8 mouse cellular contexts compared by ENCODE assay signal in the genomic region with DNA sequence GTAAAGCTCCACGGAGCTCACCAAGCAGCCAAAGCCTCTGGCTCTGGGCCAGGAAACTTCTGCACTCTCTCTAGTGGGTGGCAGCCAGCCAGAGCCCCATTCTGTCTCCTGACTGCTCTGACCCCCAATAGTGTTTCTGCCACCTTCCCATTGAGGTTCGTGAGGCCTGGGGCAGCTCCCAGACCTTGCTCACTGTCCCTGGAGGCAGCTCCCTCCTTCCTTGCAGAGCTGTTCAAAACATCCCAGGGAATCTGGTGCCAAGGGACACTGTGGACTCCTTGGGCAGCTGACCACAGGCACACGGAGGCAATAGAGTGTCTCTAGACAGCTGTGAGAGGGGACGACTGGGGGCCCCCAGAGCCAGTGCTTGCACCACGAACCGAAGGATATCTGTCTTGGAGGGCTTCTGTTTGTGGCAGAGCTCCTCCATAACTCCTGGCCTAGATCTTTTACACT. TPM values are rescaled to one million over a fixed set of nuclear protein-coding genes. Genes with fewer than 3 reads are reported as not detected.
A peak's percentile ranks its signal among the peaks of the same experiment; 100 is the strongest.
DNase-seq lines count a peak whose midpoint lies in the region; ATAC-seq and TF ChIP-seq lines count a peak whose summit lies in the region.

No protein-coding gene starts in this region.

- 0 out of 2 replicates have a peak overlapping the region, but pooled peaks have one; percentile 42 for H3K27ac ChIP-seq in forebrain, embryonic 12.5 days
- H3K27ac ChIP-seq in forebrain, embryonic 10.5 days, result no peak overlapping the region
- peak overlapping the region; percentile 11; the same call in 1 of the 2 replicates for H3K27ac ChIP-seq in hindbrain, embryonic 14.5 days
- no peak overlapping the region for H3K27ac ChIP-seq in liver, embryonic 14.5 days
- H3K27ac ChIP-seq in small intestine, adult 2 months (ENCODE audit: insufficient read depth, low read depth, low read length), result peak overlapping the region; percentile 7; the same call in 1 of the 2 replicates

- H3K4me2 ChIP-seq in forebrain, embryonic 12.5 days, result no peak overlapping the region
- H3K4me2 ChIP-seq in hindbrain, embryonic 14.5 days (replicated peaks), result no peak overlapping the region
- H3K4me2 ChIP-seq in liver, embryonic 14.5 days (ENCODE audit: low read depth), result no peak overlapping the region

- no peak for TF ChIP-seq POLR2A in small intestine, adult 2 months (IDR thresholded peaks at IDR 0.05; ENCODE audit: low read depth, low read length)

- no peak for TF ChIP-seq EP300 in liver, embryonic 14.5 days (IDR thresholded peaks at IDR 0.05; ENCODE audit: low read depth)

- 80% methylated on average over 6 of the region's 6 CpGs for WGBS in forebrain, embryonic 12.5 days
- WGBS in forebrain, embryonic 10.5 days, result 88% methylated on average over 6 of the region's 6 CpGs
- WGBS in hindbrain, embryonic 14.5 days, result 45% methylated on average over 6 of the region's 6 CpGs
- 48% methylated on average over 6 of the region's 6 CpGs for WGBS in liver, embryonic 14.5 days (ENCODE audit: insufficient replicate concordance)
- WGBS in small intestine, adult 2 months, result 60% methylated on average over 6 of the region's 6 CpGs

- no peak for DNase-seq in forebrain, embryonic 10.5 days (ENCODE audit: extremely low spot score, low spot score)
- DNase-seq in right cerebral cortex, postnatal 14 days, result peak; percentile 66
- no peak for DNase-seq in right cerebral cortex, postnatal 36 days (ENCODE audit: low spot score in 2 of 2)
- DNase-seq in hindbrain, embryonic 14.5 days (ENCODE audit: low spot score), result peak; percentile 51
- DNase-seq in liver, embryonic 14.5 days (ENCODE audit: low read depth in 3 of 3, low spot score in 3 of 3), result no peak

- H3K36me3 ChIP-seq in forebrain, embryonic 12.5 days (replicated peaks), result no peaks in the 10 kb centered on the region
- H3K36me3 ChIP-seq in forebrain, embryonic 10.5 days (replicated peaks), result no peaks in the 10 kb centered on the region
- no peaks in the 10 kb centered on the region for H3K36me3 ChIP-seq in hindbrain, embryonic 14.5 days (replicated peaks; ENCODE audit: control insufficient read depth, insufficient read depth)
- H3K36me3 ChIP-seq in liver, embryonic 14.5 days (replicated peaks; ENCODE audit: control insufficient read depth, insufficient read depth, low read depth), result no peaks in the 10 kb centered on the region
- H3K36me3 ChIP-seq in small intestine, adult 2 months (ENCODE audit: control insufficient read depth, insufficient read depth, low read length), result no peaks in the 10 kb centered on the region; the same call in 1 of the 2 replicates

- H3K4me3 ChIP-seq in forebrain, embryonic 12.5 days (replicated peaks), result no peak overlapping the region
- no peak overlapping the region for H3K4me3 ChIP-seq in forebrain, embryonic 10.5 days
- H3K4me3 ChIP-seq in hindbrain, embryonic 14.5 days (replicated peaks; ENCODE audit: low read length), result no peak overlapping the region
- H3K4me3 ChIP-seq in liver, embryonic 14.5 days (ENCODE audit: insufficient read depth in 1 of 2, low read depth in 2 of 2, low read length in 2 of 2), result no peak overlapping the region
- no peak overlapping the region for H3K4me3 ChIP-seq in small intestine, adult 2 months (ENCODE audit: low read depth, low read length)

- H3K9me3 ChIP-seq in forebrain, embryonic 12.5 days, result no peaks in the 10 kb centered on the region
- no peaks in the 10 kb centered on the region for H3K9me3 ChIP-seq in forebrain, embryonic 10.5 days
- no peaks in the 10 kb centered on the region for H3K9me3 ChIP-seq in hindbrain, embryonic 14.5 days (ENCODE audit: control insufficient read depth, low read length)
- H3K9me3 ChIP-seq in liver, embryonic 14.5 days (ENCODE audit: control insufficient read depth, low read length), result no peaks in the 10 kb centered on the region

- ATAC-seq in forebrain, embryonic 12.5 days (ENCODE audit: low FRiP score), result no peak
- ATAC-seq in hindbrain, embryonic 14.5 days (ENCODE audit: low FRiP score), result peak; percentile 59; the same call in 1 of the 2 replicates
- ATAC-seq in liver, embryonic 14.5 days (ENCODE audit: insufficient read depth), result peak; percentile 19
- no peak for ATAC-seq in activated CD4-positive, CD25-positive, alpha-beta regulatory T cell, adult 4 months

- no peaks in the 10 kb centered on the region for H3K27me3 ChIP-seq in forebrain, embryonic 12.5 days
- H3K27me3 ChIP-seq in forebrain, embryonic 10.5 days (ENCODE audit: poor library complexity, severe bottlenecking), result no peaks in the 10 kb centered on the region
- no peaks in the 10 kb centered on the region for H3K27me3 ChIP-seq in hindbrain, embryonic 14.5 days (ENCODE audit: control insufficient read depth, insufficient read depth, low read length)
- H3K27me3 ChIP-seq in liver, embryonic 14.5 days (ENCODE audit: control insufficient read depth, insufficient read depth, low read length), result no peaks in the 10 kb centered on the region
- no peaks in the 10 kb centered on the region for H3K27me3 ChIP-seq in small intestine, adult 2 months (ENCODE audit: control insufficient read depth, insufficient read depth, low read length)

- no peak for TF ChIP-seq CTCF in liver, embryonic 14.5 days (IDR thresholded peaks at IDR 0.05; ENCODE audit: low read depth)
- no peak for TF ChIP-seq CTCF in small intestine, adult 2 months (IDR thresholded peaks at IDR 0.05; ENCODE audit: extremely low read depth, insufficient read length, insufficient replicate concordance, low read depth, low read length)

- no peak overlapping the region for H3K9ac ChIP-seq in forebrain, embryonic 12.5 days
- H3K9ac ChIP-seq in hindbrain, embryonic 14.5 days, result no peak overlapping the region
- H3K9ac ChIP-seq in liver, embryonic 14.5 days (replicated peaks), result no peak overlapping the region

- peaks cover 12% of the 10 kb centered on the region for H3K4me1 ChIP-seq in forebrain, embryonic 12.5 days
- peaks cover 27% of the 10 kb centered on the region for H3K4me1 ChIP-seq in forebrain, embryonic 10.5 days
- peaks cover 17% of the 10 kb centered on the region for H3K4me1 ChIP-seq in hindbrain, embryonic 14.5 days (replicated peaks; ENCODE audit: control insufficient read depth, insufficient read depth, low read length)
- H3K4me1 ChIP-seq in liver, embryonic 14.5 days (replicated peaks; ENCODE audit: control insufficient read depth in 2 of 2, insufficient read depth in 2 of 2, low read length in 1 of 2), result peaks cover 0 to 37% of the 10 kb centered on the region in 2 experiments; a peak in 2 of 4 replicates
- peaks cover 26% of the 10 kb centered on the region; the same call in 1 of the 2 replicates for H3K4me1 ChIP-seq in small intestine, adult 2 months (ENCODE audit: control insufficient read depth, insufficient read depth, insufficient read length, low read length)

RNA-seq across cellular contexts. Expression of a gene that starts 25.2 kb away (rescaled TPM):
- 2.2 and 2.9 TPM in 2 replicates for polyA plus RNA-seq in forebrain, embryonic 12.5 days (2016; fragmentation: Nextera tagmentation; extraction: Ambion mirVana)
- polyA plus RNA-seq in forebrain, embryonic 10.5 days (2016; fragmentation: Nextera tagmentation; extraction: Ambion mirVana), result 2.8 and 3.3 TPM in 2 replicates
- 2.7 and 3.1 TPM in 2 replicates for polyA plus RNA-seq in hindbrain, embryonic 14.5 days (2014; fragmentation: Nextera tagmentation; extraction: Ambion mirVana)
- 3.1 and 3.2 TPM in 2 replicates for polyA plus RNA-seq in liver, embryonic 14.5 days (2012; rRNA removed)
- polyA plus RNA-seq in liver, embryonic 14.5 days (2014; fragmentation: Nextera tagmentation; extraction: Ambion mirVana), result 4.5 and 5.2 TPM in 2 replicates
- polyA plus RNA-seq in small intestine, adult 2 months (2012; rRNA removed), result 5.9 and 10.7 TPM in 2 replicates
- polyA plus RNA-seq in activated CD4-positive, CD25-positive, alpha-beta regulatory T cell, adult 4 months (2017; shearing (Covaris generic)), result 10 to 100 TPM; 41.7 to 60.6 TPM

Comparison
In these comparisons a context has a peak if more than half of its experiments do, and no peak if none do; other contexts are left out.
1. H3K27ac ChIP-seq: peak in forebrain, embryonic 12.5 days (single experiment), hindbrain, embryonic 14.5 days (single experiment) and small intestine, adult 2 months (single experiment); none in forebrain, embryonic 10.5 days (single experiment) and liver, embryonic 14.5 days (single experiment).
2. DNase-seq: peak in right cerebral cortex, postnatal 14 days (single experiment) and hindbrain, embryonic 14.5 days (single experiment); none in forebrain, embryonic 10.5 days (single experiment), right cerebral cortex, postnatal 36 days (0 of 2) and liver, embryonic 14.5 days (0 of 3).
3. ATAC-seq: peak in hindbrain, embryonic 14.5 days (single experiment) and liver, embryonic 14.5 days (single experiment); none in forebrain, embryonic 12.5 days (single experiment) and activated CD4-positive, CD25-positive, alpha-beta regulatory T cell, adult 4 months (single experiment).